Mouse (Mus musculus) skeletal muscle tissue, postnatal 0 days (tissue): Measurements from ENCODE around the gene Rbck1. TPM values are rescaled to one million over a fixed set of nuclear protein-coding genes. Genes with fewer than 3 reads are reported as not detected.

Experiments
- polyA plus RNA-seq: library from polyadenylated mRNA; unstranded; fragments of >200 nt; fragmentation: Nextera tagmentation; extraction: Ambion mirVana; gene quantifications from 2 replicates; pipeline ENCODE4 v1.2.1, GENCODE M21; 2015

Gene Rbck1
- 40.7 and 46.3 TPM in 2 replicates for polyA plus RNA-seq

GRCm38 (mm10) chr2:152332101-152332825, at the start of gene Rbck1:
Rbck1 (minus strand) TSS chr2:152332653.

GRCm38 (mm10) chr2:152376345-152376741, 43.9 kb upstream of the Rbck1 start, which contains the start of gene Nrsn2:
Nrsn2 (minus strand) TSS chr2:152376638.

GRCm38 (mm10) chr2:152343329-152344213, 11.1 kb upstream of the Rbck1 start, which contains the start of gene Trib3:
Trib3 (minus strand) TSS chr2:152344032.

GRCm38 (mm10) chr2:152293727-152294475, 38.6 kb downstream of the Rbck1 start, which contains the start of gene Tbc1d20:
Tbc1d20 (plus strand) TSS chr2:152293828.

Other genes with a start within 250 kb of the Rbck1 start
- 10.9 and 12.0 TPM in 2 replicates for gene Srxn1, start 227.1 kb downstream of the Rbck1 start, polyA plus RNA-seq
- gene Tcf15, start 189.1 kb downstream of the Rbck1 start, polyA plus RNA-seq, result 16.7 TPM in 2 replicates
- gene Csnk2a1, start 105.8 kb downstream of the Rbck1 start, polyA plus RNA-seq, result 59.0 and 60.8 TPM in 2 replicates
- gene Tbc1d20, start 38.8 kb downstream of the Rbck1 start, polyA plus RNA-seq, result 24.3 and 28.0 TPM in 2 replicates
- gene Trib3, start 11.4 kb upstream of the Rbck1 start, polyA plus RNA-seq, result 0.74 and 2.0 TPM in 2 replicates
- gene Nrsn2, start 44.0 kb upstream of the Rbck1 start, polyA plus RNA-seq, result 0.13 TPM in 1 of 2 replicates, not detected in the other
- 2.7 and 2.8 TPM in 2 replicates for gene Sox12, start 65.4 kb upstream of the Rbck1 start, polyA plus RNA-seq
- gene Zcchc3, start 82.4 kb upstream of the Rbck1 start, polyA plus RNA-seq, result 15.2 and 16.1 TPM in 2 replicates
- gene 6820408C15Rik, start 82.9 kb upstream of the Rbck1 start, polyA plus RNA-seq, result 0.12 and 0.28 TPM in 2 replicates
- gene Defb23, start 132.0 kb upstream of the Rbck1 start, polyA plus RNA-seq, result not detected in 2 replicates
- not detected in 2 replicates for gene Defb20, start 144.4 kb upstream of the Rbck1 start, polyA plus RNA-seq
- gene Defb22, start 157.5 kb upstream of the Rbck1 start, polyA plus RNA-seq, result not detected in 2 replicates
- gene Defb26, start 179.0 kb upstream of the Rbck1 start, polyA plus RNA-seq, result not detected in 2 replicates
- not detected in 2 replicates for gene Defb28, start 185.6 kb upstream of the Rbck1 start, polyA plus RNA-seq
- not detected in 2 replicates for gene Defb29, start 207.4 kb upstream of the Rbck1 start, polyA plus RNA-seq
- not detected in 2 replicates for gene Gm17416, start 236.7 kb upstream of the Rbck1 start, polyA plus RNA-seq
- not detected in 2 replicates for gene Defb21, start 240.1 kb upstream of the Rbck1 start, polyA plus RNA-seq
- gene Defb19, start 247.7 kb upstream of the Rbck1 start, polyA plus RNA-seq, result not detected in 2 replicates